Mouse (Mus musculus): ENCODE data around the gene Btbd19.

Btbd19 gene

DNA sequence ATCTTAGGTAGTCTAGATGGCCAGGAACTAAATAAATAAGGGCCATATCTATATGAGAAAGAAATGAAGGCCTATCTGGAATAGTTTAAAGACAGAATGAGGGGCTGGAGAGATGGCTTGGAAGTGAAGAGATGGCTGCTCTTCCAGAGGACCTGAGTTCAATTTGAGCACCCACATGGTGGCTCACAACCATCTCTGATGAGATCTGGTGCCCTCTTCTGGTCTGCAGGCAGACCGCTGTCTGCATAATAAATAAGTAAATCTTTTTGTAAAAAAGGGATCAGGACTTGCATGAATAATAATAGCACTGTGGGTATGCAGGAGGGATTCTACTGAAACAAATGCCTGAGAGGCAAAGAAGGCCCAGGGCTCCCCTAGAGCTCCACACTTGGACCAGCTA lies 12.3 kb downstream of the Btbd19 start:
- no peak for DNase-seq (ENCODE audit: low spot score in 2 of 2)

DNA sequence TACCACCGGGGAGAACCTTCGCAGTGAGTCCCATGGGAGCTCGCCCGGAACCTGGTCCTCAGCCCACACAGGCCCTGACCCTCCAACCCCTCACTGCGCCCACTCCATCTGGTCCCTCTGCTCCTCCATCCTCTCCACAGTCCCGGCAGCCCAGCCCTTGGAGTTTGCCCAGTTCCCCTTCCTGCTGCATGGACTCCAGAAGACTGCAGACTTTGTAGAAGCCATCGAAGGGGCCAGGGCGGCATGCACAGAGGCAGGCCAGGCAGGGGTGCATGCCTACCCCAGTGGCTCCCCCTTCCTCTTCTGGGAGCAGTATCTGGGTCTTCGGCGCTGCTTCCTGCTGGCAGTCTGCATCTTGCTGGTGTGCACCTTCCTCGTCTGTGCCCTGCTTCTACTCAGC lies 14.5 kb downstream of the Btbd19 start:
- no peak for DNase-seq (ENCODE audit: low spot score in 2 of 2)

DNA sequence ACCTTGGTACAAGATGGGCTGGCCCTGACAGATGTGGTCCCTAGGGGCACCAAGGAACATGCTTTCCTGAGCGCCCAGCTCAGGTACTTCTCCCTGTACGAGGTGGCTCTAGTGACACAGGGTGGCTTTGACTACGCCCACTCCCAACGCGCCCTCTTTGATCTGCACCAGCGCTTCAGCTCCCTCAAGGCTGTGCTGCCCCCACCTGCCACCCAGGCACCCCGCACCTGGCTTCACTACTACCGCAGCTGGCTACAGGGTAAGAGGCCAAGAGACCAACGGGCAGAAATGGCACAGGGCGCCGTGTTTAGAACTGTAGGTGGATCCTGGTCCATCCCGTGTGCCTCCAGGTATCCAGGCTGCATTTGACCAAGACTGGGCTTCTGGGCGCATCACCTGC lies 15.3 kb downstream of the Btbd19 start:
- no peak for DNase-seq (ENCODE audit: low spot score in 2 of 2)

DNA sequence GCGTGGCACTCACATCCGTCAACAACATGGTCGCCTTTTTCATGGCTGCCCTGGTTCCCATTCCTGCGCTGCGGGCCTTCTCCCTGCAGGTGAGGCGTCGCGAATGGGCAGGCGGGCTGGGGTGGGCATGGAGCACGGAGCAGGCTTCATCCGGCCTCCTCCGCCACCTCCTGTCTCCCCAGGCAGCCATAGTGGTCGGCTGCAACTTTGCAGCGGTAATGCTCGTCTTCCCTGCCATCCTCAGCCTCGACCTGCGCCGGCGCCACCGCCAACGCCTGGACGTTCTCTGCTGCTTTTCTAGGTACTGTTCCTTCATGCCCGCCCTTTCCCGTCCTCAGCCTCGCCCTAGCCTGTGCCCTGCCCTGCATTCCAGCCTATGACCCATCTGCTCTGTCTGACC lies 16.2 kb downstream of the Btbd19 start:
- no peak for DNase-seq (ENCODE audit: low spot score in 2 of 2)

DNA sequence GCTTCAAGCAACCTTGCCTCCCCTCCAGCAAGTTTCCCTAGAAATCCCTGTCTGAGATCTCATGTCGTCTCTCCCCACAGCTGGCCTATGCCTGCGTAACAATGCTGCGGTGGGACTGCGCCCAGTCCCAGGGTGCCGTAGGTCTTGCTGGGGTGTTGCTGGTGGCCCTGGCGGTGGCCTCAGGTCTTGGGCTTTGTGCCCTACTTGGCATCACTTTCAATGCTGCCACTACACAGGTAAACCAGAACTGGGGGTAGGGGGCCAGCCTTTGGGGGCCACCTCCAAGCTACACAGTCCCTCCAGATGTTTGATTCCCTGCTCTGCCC lies 17.0 kb downstream of the Btbd19 start:
- DNase-seq (ENCODE audit: low spot score in 2 of 2), result no peak

DNA sequence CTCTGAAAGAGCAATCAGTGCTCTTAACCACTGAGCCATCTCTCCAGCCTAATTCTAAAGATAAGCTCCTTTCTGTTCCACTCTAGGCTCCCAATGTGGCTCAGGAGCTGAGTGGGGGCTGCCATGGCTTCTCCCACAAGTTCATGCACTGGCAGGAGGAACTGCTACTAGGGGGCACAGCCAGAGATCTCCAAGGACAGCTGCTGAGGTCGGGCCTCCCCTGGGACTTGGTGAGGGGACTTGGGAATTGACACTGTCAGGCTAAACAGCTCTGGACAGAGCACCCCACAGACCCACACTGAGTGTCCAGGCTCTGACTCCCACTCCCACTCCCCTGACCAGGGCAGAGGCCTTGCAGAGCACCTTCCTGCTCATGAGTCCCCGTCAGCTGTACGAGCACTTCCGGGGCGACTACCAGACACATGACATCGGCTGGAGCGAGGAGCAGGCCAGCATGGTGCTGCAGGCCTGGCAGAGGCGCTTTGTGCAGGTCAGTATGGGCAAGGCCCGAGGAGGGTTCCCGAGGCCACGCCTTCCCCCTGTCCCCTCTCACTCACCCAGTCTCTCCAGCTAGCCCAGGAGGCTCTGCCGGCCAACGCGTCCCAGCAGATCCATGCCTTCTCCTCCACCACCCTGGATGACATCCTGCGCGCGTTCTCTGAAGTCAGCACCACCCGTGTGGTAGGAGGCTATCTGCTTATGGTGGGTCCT lies 17.6 kb downstream of the Btbd19 start:
- DNase-seq (ENCODE audit: low spot score in 2 of 2), result no peak

DNA sequence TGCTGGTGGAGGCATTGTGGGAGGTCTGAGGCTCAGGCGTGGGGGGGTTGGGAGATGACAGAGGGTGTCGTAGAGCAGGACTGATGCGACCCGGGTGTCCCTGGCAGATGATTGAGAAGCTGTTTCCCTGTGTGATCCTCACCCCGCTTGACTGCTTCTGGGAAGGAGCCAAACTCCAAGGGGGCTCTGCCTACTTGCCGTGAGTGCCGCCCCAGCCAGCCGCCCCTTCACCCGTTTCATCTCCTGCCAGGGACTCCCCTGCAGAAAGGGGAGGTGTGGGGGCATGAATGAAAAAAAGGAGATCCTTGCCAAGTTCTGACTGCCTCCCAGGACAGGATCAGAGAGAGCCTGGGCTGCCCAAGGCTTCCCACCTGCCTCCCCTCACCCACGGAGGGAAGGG lies 20.4 kb downstream of the Btbd19 start:
- no peak for DNase-seq (ENCODE audit: low spot score in 2 of 2)

DNA sequence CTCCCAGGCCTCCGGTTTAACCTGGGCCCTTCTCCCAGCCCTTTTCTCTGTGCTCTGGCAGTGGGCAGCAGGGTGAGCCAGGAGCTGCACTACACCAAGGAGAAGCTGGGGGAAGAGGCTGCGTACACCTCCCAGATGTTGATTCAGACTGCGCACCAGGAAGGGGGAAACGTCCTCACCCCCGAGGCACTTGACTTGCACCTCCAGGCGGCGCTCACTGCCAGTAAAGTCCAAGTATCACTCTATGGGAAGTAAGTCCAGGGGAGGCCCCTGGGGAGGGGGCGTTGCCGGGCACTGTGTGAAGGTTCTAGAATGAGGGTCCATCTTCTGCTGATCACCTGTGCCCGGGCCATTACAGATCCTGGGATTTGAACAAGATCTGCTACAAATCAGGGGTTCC lies 20.9 kb downstream of the Btbd19 start:
- no peak for DNase-seq (ENCODE audit: low spot score in 2 of 2)

DNA sequence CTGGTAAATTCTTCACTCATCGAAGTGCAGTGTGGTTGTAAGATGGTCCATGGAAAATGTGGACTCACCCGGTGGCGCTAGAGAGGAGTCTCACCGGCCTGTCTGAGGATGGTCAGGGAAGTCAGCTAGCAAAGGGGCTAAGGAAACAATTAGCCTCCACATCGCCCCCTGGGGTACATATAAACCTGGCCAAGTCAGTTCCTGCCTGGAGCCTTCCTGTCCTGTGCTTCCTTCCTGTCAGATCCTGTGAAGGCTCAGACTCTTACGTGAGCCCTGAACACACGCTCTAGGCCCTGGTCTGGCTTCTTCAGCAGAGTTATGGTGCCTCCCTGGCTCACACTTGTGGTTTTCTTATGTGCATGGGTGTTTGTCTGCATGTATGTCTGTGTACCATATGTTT lies 24.3 kb downstream of the Btbd19 start:
- DNase-seq (ENCODE audit: low spot score in 2 of 2), result no peak

DNA sequence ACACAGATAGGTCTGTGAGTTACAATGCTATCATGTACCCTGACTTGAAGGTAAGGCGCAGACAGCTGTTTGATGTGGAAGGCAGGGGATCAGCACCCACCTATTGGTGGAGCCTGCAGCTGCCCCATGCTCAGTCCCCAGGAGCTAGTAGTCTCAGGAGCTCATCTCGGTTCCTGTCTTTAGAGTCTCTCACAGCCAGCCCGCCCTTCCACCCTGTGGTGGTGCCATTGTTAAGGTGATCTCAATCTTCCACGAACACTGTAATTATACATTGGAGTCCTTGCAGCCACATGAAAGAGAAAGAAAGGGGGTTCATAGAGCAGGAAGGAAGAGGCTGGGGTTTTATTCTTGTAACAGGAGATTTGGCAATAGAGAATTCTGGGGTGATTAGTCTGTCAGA lies 25.5 kb downstream of the Btbd19 start:
- no peak for DNase-seq (ENCODE audit: low spot score in 2 of 2)

DNA sequence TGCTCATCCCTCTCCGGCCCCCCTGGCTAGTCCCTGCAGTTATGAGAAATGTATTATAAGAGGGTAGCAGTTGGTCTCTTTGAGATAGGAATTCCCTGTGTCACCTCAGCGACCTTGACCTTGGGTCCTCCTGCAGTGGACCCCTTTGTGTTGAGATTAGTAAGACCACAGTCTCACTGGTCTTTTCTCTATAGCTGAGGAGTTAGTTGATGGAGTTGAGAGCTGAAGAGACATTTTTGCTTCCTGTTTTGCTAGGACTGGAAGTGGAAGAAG lies 26.8 kb downstream of the Btbd19 start:
- DNase-seq (ENCODE audit: low spot score in 2 of 2), result no peak

DNA sequence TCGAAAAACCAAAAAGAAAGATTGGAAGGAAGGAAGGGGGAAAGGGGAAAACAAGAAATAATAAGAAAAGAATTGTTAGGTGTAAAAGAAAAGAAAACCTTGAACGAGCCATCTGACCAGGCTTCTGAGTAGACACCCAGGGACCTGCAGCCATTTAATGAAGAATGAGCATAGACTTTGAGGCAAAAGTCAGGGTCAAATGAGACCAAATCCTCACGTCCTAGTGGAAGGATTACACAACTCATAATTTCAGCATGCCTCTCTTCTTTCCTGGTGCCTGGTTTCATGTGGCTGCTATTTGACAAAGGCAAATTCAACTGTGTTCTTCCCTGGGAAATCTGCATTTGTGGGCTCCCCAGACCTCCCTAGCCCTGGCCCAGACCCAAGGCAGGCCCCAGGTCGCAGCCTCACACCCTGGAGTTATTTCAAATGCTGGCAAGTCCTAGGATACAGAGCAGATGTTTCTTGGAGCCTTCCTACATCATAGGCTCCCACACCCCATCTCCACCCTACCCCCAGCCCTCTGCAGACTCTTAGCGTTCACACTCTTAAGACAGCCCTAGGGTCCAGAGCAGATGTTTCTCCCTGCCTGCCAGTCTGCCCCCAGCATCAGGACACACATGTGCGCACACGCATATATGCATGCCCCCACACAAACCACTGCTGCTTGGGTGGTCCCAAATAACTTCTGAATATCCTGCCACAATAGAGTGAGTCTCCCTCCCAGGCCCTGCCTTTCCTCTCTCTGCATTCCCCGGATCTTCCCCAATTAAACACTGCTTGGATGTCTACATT lies 27.4 kb downstream of the Btbd19 start:
- no peak for DNase-seq (ENCODE audit: low spot score in 2 of 2)

DNA sequence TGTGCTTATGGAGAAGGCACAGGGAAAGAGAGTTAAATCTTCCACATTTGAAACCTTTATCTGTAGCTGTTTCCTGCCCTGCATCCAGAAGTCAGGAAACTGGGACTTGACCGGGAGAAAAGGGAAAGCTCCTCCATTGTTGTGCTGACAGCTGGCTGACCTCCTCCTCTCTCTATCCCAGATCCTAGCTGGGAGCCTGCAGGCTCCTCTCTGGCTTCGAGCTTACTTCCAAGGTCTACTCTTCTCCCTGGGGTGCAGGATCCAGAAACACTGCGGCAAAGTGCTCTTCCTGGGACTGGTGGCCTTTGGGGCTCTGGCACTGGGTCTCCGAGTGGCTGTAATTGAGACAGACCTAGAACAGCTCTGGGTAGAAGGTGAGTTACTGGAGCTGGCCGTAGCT lies 28.9 kb downstream of the Btbd19 start:
- DNase-seq (ENCODE audit: low spot score in 2 of 2), result no peak

DNA sequence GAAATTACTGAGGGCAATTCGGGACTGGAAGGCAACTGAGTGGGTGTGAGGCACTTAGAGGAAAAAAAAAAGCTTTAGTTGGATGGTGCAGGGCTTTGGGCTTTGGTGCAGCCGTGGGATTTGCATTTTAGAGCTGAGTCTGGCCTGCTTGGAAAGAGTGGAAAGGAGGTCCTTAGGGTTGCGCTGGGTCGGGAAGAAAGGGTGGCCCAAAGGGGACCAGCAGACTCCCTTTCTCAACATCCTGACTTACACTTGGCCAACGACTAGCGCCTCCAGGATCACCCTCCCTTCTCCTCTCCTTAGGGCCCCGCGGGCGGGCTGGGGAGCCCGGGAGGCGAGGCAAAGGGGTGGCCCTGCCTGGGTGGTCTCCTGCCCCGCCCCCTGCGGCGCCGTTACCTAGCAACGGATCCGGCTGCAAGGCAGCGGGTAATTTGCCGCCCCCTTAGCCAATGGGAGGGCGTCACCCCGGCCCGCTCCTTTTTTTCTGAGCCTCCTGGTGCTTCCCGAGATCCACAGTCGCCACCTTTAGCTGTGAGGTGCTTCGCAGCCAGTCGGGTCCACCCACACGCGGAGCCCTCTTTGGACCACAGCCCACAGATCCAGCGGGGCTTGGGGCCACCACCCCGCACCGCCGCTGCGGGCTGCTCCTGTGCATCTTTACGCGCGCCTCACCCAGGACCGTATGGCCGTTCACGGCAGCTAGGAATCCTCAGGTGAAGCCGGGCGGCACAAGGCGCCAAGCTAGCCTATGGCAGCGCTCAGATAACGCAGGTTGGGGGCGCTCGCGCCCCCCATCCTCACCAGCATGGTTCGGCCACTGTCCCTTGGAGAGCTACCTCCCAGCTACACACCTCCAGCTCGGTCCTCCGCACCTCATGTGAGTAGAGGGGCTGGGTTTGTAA lies 29.7 kb downstream of the Btbd19 start, which contains the start of gene Ptch2:
TSS of gene Ptch2 (plus strand) at position 525 of the 902 bp plus-strand sequence.
- DNase-seq (ENCODE audit: low spot score in 2 of 2), result peak in 1 of 2 experiments; percentile 14

DNA sequence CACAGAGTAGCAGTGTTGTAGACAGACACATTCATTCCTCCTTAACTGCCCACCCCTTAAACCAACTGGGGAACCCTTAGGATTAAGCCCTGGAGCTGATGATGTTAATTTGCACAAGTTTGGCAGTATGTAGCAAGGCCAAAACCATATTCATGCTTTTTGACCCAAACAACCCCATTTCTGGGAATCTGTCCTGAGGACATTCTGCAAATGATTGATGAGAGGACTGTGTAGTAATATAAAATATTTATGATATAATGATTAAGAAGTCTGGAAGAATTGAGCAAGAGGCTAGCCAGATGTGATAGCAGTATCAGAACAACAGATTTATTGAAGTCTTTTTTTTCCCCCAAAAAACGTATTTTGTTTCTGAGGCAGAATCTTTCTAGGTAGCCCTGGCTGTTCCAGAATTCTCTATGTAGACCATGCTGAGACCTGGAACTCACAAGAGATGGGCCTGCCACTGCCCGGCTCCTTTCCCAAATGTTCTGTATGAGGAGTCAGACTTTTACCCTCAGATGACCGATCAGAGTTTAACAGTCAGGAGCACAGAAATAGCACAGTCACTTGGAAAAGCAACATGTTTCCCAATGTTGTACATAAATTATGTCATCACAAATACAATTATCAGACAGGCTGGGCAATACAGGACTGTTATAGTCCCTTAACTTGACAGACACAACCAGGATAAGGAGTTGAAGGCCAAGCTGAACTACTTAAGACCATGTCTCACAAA lies 30.7 kb downstream of the Btbd19 start:
- no peak for DNase-seq (ENCODE audit: low spot score in 2 of 2)

DNA sequence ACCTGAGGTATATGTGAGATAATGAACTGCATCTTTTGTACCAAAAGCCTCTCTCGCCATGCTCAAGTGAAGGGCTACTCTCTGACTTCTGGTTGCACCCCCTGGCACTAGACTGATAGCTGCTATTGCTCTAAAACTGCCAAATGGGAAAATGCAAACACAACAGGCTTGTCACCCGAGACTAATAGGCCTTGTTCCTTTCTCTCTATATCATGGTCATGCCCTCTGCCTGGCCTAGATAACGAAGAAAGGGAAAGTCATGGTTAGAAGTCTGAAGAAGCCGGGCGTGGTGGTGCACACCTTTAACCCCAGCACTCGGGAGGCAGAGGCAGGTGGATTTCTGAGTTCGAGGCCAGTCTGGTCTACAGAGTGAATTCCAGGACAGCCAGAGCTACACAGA lies 34.9 kb downstream of the Btbd19 start:
- DNase-seq (ENCODE audit: low spot score in 2 of 2), result no peak

DNA sequence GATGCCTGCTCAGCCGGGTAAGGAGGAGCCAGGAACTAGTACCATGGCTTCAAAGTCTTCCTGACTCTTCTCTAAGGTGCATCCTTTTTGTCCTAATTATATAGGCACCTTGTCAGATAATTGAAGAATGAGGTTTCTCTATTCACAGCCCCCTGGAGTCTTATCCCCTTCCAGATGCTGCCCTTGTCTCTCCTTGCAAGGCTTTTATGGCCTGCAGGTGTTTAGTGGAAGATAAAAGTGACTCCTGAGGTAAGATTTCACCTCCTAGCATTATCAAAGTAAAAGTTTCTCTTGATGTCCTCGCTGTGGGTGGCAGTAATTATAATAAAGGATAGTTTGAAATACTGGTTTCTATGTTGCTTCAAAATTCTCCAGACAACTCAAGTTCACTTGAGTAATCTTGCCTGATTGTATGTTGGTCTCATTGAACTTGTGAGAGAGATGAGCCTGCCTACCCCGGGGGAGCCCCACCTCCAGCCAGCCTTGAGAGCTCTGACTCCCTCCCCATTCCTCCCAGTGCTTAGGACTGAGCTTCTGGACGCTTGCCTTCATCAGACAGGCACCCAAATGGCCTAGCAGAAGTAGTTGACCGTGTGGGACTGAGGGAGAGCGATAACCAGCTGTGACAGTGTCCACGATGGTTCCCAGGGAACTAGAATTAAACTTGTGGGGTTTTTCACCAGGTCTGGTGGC lies 37.4 kb downstream of the Btbd19 start:
- DNase-seq (ENCODE audit: low spot score in 2 of 2), result no peak

DNA sequence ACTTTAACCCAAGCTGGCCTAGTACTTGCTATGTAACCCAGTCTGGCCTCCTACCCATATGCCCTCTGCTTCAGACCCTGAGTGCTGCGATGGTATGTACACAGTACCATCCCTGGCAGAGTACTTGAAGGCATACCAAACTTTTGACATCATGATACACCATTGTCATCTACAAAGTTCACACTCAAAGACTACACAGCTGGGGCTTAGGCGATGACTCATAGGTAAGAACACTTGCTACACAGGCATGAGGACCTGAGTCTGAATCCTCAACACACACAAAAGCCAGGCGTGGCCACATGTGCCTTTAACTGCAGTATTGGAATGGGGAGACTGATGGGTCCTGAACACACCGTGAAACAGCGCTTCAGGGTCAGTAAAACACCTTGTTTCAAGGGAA lies 54.3 kb downstream of the Btbd19 start:
- no peak for DNase-seq (ENCODE audit: low spot score in 2 of 2)

DNA sequence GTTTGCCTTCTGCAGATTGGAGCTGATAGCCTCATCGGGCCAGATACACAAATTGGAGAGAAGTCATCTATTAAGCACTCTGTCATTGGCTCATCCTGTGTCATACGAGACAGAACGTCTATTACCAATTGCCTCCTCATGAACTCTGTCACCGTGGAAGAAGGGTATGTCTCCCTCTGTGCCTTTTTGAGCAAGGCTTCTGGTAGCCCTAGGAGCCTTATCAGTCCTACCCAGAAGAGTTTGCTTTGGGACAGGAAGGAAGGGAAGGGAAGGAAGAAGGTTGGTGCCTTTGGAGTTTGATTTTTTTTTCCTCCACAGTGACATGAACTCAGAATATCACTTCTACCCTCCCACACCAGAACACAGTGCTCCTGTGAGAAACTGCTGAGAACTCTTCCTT lies 54.9 kb downstream of the Btbd19 start:
- DNase-seq (ENCODE audit: low spot score in 2 of 2), result no peak

DNA sequence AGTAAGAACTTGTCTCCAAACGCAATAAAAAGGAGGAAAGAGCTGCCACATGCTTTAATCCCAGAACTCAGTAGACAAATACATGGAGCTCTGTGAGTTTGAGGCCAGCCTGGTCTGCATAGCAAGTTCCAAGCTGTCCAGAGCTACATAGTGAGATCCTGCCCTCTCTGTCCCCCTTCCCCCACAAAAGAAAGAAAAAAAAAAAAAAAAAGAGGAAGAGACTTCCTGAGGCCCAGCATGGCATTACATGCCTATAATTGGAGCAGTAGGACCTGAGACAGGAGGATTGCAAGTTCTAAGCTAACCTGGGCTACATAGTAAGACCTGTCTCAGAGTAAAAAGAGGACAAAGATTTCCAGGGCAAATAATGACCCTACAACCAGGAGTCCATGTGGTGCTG lies 55.9 kb downstream of the Btbd19 start:
- DNase-seq (ENCODE audit: low spot score in 2 of 2), result no peak

Data from frontal cortex, postnatal 25 days (tissue).